10 mouse cellular contexts compared by ENCODE assay signal in the genomic region with DNA sequence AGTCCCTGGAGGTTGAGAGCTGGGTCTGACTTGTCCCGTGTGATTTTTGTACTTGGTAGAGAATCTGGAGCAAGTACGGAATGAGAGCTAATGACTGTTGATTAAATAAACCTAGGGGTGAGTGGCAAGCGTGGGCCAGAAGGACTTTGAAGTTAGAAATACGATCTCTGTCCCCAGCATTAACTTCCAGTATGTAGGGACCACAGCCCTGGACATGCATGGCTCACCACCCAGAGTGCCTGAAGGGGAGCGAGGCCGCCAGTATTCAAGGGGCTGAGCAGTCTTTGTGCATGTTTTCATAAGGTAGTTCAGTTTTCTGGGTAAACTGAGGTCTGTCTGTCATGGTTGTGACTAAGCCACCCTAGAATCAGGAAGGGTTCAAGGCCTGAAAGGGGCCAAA. TPM values are rescaled to one million over a fixed set of nuclear protein-coding genes. Genes with fewer than 3 reads are reported as not detected.
DNase-seq lines count a peak whose midpoint lies in the region; ATAC-seq lines count a peak whose summit lies in the region.
"Had no signal": no experiment of that assay in that cellular context is flagged by ENCODE, and none has a peak within 500 bp of the region (broad histone marks: within the 10 kb centered on the region; RNA-seq: fewer than 3 reads in every experiment).

No protein-coding gene starts in this region.

- no peak for ATAC-seq in liver, embryonic 13.5 days (ENCODE audit: low read depth)
- no peak for ATAC-seq in hindbrain, embryonic 16.5 days
- ATAC-seq in neural tube, embryonic 14.5 days (ENCODE audit: low read depth): no peak

- no peak overlapping the region for H3K4me3 ChIP-seq in liver, embryonic 13.5 days (replicated peaks)
- peak overlapping the region; percentile 89 for H3K4me3 ChIP-seq in hindbrain, embryonic 16.5 days (ENCODE audit: low read length)
- H3K4me3 ChIP-seq in neural tube, embryonic 14.5 days (ENCODE audit: low read depth, low read length): peak overlapping the region; percentile 93; the same call in 1 of the 2 replicates

- H3K9me3 ChIP-seq in liver, embryonic 13.5 days (replicated peaks): no peaks in the 10 kb centered on the region
- H3K9me3 ChIP-seq in hindbrain, embryonic 16.5 days (ENCODE audit: control insufficient read depth, low read length): no peaks in the 10 kb centered on the region
- H3K9me3 ChIP-seq in neural tube, embryonic 14.5 days (ENCODE audit: control insufficient read depth, low read length): no peaks in the 10 kb centered on the region

- H3K9ac ChIP-seq in liver, embryonic 13.5 days: no peak overlapping the region
- peak overlapping the region; percentile 97; the same call in 1 of the 2 replicates for H3K9ac ChIP-seq in hindbrain, embryonic 16.5 days (ENCODE audit: low read depth, low read length)
- H3K9ac ChIP-seq in neural tube, embryonic 14.5 days (replicated peaks; ENCODE audit: low read depth, low read length): peak overlapping the region; percentile 95; the same call in 1 of the 2 replicates

- H3K27me3 ChIP-seq in liver, embryonic 13.5 days: peaks cover 69% of the 10 kb centered on the region
- H3K27me3 ChIP-seq in hindbrain, embryonic 16.5 days (replicated peaks; ENCODE audit: control insufficient read depth, insufficient read depth, low read length): peaks cover 13% of the 10 kb centered on the region
- peaks cover 22% of the 10 kb centered on the region for H3K27me3 ChIP-seq in neural tube, embryonic 14.5 days (ENCODE audit: control insufficient read depth, insufficient read depth, low read length)

- DNase-seq in cerebellum, adult 18-20 months: peak; percentile 26 to 44
- DNase-seq in cerebellum, adult 9-10 months: no peak
- DNase-seq in liver, embryonic 13.5 days: no peak
- DNase-seq in liver: no peak
- no peak for DNase-seq in frontal cortex, adult 2 months (ENCODE audit: extremely low spot score in 1 of 2, low spot score in 1 of 2)
- no peak for DNase-seq in left cerebral cortex, adult 9 months (ENCODE audit: low spot score in 2 of 2)
- DNase-seq: heart, postnatal 10 days; lung, adult 2 months had no signal

- H3K4me2 ChIP-seq in liver, embryonic 13.5 days: peak overlapping the region; percentile 62; the same call in 1 of the 2 replicates
- H3K4me2 ChIP-seq in hindbrain, embryonic 16.5 days (ENCODE audit: low read length): peak overlapping the region; percentile 83
- H3K4me2 ChIP-seq in neural tube, embryonic 14.5 days (ENCODE audit: low read depth, low read length): peak overlapping the region; percentile 82; the same call in 1 of the 2 replicates

- no peaks in the 10 kb centered on the region; the same call in 1 of the 2 replicates for H3K4me1 ChIP-seq in liver, embryonic 13.5 days (replicated peaks)
- peaks cover 31% of the 10 kb centered on the region for H3K4me1 ChIP-seq in hindbrain, embryonic 16.5 days (ENCODE audit: control insufficient read depth, insufficient read depth, low read depth, low read length)
- peaks cover 20% of the 10 kb centered on the region; the same call in 1 of the 2 replicates for H3K4me1 ChIP-seq in neural tube, embryonic 14.5 days (ENCODE audit: control insufficient read depth, insufficient read depth, low read length)

- no peaks in the 10 kb centered on the region for H3K36me3 ChIP-seq in liver, embryonic 13.5 days
- H3K36me3 ChIP-seq in hindbrain, embryonic 16.5 days (ENCODE audit: control insufficient read depth, insufficient read depth, low read length): no peaks in the 10 kb centered on the region
- no peaks in the 10 kb centered on the region for H3K36me3 ChIP-seq in neural tube, embryonic 14.5 days (ENCODE audit: control insufficient read depth, insufficient read depth, low read length)

- H3K27ac ChIP-seq in liver, embryonic 13.5 days: no peak overlapping the region
- H3K27ac ChIP-seq in hindbrain, embryonic 16.5 days (ENCODE audit: low read depth, low read length): no peak overlapping the region
- H3K27ac ChIP-seq in neural tube, embryonic 14.5 days (ENCODE audit: low read depth, low read length): no peak overlapping the region; the same call in 1 of the 2 replicates

- WGBS in liver, embryonic 13.5 days (ENCODE audit: insufficient replicate concordance): 30% methylated on average over 6 of the region's 6 CpGs
- WGBS in hindbrain, embryonic 16.5 days: 41% methylated on average over 6 of the region's 6 CpGs
- WGBS in neural tube, embryonic 14.5 days: 43% methylated on average over 6 of the region's 6 CpGs

RNA-seq across cellular contexts. Expression of gene Kcnc1, which starts 0.7 kb away (rescaled TPM):
- 0.14 TPM in 1 of 2 replicates, not detected in the other for polyA plus RNA-seq in liver, embryonic 13.5 days (2015; fragmentation: Nextera tagmentation; extraction: Ambion mirVana)
- 13.4 and 14.5 TPM in 2 replicates for polyA plus RNA-seq in hindbrain, embryonic 16.5 days (2015; fragmentation: Nextera tagmentation; extraction: Ambion mirVana)
- 16.1 and 20.5 TPM in 2 replicates for polyA plus RNA-seq in neural tube, embryonic 14.5 days (2014; fragmentation: Nextera tagmentation; extraction: Ambion mirVana)
- 68.6 and 83.9 TPM in 2 replicates for polyA plus RNA-seq in frontal cortex, adult 2 months (2012; rRNA removed)

RNA-seq across cellular contexts. Expression of gene Myod1, which starts 19.3 kb away (rescaled TPM):
- 0.79 and 1.2 TPM in 2 replicates for polyA plus RNA-seq in liver, embryonic 13.5 days (2015; fragmentation: Nextera tagmentation; extraction: Ambion mirVana)
- polyA plus RNA-seq in hindbrain, embryonic 16.5 days (2015; fragmentation: Nextera tagmentation; extraction: Ambion mirVana): 0.19 and 1.9 TPM in 2 replicates
- 0.24 TPM in 1 of 2 replicates, not detected in the other for polyA plus RNA-seq in neural tube, embryonic 14.5 days (2014; fragmentation: Nextera tagmentation; extraction: Ambion mirVana)
- polyA plus RNA-seq in frontal cortex, adult 2 months (2012; rRNA removed): 0.06 and 0.36 TPM in 2 replicates

Comparison
In these comparisons a context has a peak if more than half of its experiments do, and no peak if none do; other contexts are left out.
1. DNase-seq: peak in cerebellum, adult 18-20 months (2 of 2); none in cerebellum, adult 9-10 months (single experiment), liver, embryonic 13.5 days (single experiment), liver (single experiment), frontal cortex, adult 2 months (0 of 2) and left cerebral cortex, adult 9 months (0 of 2).
2. RNA of gene Kcnc1, which starts 0.7 kb away (polyA plus RNA-seq): 68.6 to 83.9 TPM in frontal cortex, adult 2 months, 16.1 to 20.5 TPM in neural tube, embryonic 14.5 days and 13.4 to 14.5 TPM in hindbrain, embryonic 16.5 days; 0.14 TPM in liver, embryonic 13.5 days; every median in the first group is over 10 times any median in the second.
3. Peak in every context shown above with its lines, with median percentiles within 50 percentile points of each other: H3K4me2 ChIP-seq.